In genomic region chr11:57917974-57918373, GRCm38 (mm10) we compare ENCODE assay signal across 14 mouse cellular contexts.
DNase-seq lines count a peak whose midpoint lies in the region; ATAC-seq and TF ChIP-seq lines count a peak whose summit lies in the region.
"Had no signal": no experiment of that assay in that cellular context is flagged by ENCODE, and none has a peak within 500 bp of the region (broad histone marks: within the 10 kb centered on the region; RNA-seq: fewer than 3 reads in every experiment).

No protein-coding gene starts in this region.

- no peak overlapping the region for H3K4me2 ChIP-seq in lung, embryonic 14.5 days
- H3K4me2 ChIP-seq in midbrain, embryonic 13.5 days (replicated peaks): no peak overlapping the region
- H3K4me2 ChIP-seq: kidney, embryonic 15.5 days had no signal

- no peak overlapping the region for H3K9ac ChIP-seq in lung, embryonic 14.5 days
- H3K9ac ChIP-seq in ES-E14 (ENCODE audit: insufficient read depth, low read depth, low read length, poor library complexity, severe bottlenecking): no peak overlapping the region
- no peak overlapping the region for H3K9ac ChIP-seq in midbrain, embryonic 13.5 days (replicated peaks)
- H3K9ac ChIP-seq: kidney, embryonic 15.5 days had no signal

- H3ac ChIP-seq in C2C12 (ENCODE audit: control insufficient read depth, insufficient read length, low read depth): no peak overlapping the region

- TF ChIP-seq CTCF in lung, embryonic 14.5 days (IDR thresholded peaks at IDR 0.05; ENCODE audit: low read depth): peak; percentile 36
- TF ChIP-seq CTCF in C2C12 (IDR thresholded peaks at IDR 0.05; ENCODE audit: control insufficient read depth, insufficient read depth, insufficient read length): no peak

- no peak overlapping the region for H3K27ac ChIP-seq in lung, embryonic 14.5 days (ENCODE audit: low read depth)
- 0 out of 2 replicates have a peak overlapping the region, but pooled peaks have one; percentile 37 for H3K27ac ChIP-seq in ES-E14 (ENCODE audit: insufficient read depth, low read depth, low read length, poor library complexity, severe bottlenecking)
- no peak overlapping the region for H3K27ac ChIP-seq in midbrain, embryonic 13.5 days
- H3K27ac ChIP-seq: kidney, embryonic 15.5 days had no signal

- no peaks in the 10 kb centered on the region for H3K36me3 ChIP-seq in lung, embryonic 14.5 days (ENCODE audit: insufficient read depth)
- no peaks in the 10 kb centered on the region for H3K36me3 ChIP-seq in C2C12 (ENCODE audit: control insufficient read depth, insufficient read depth)
- H3K36me3 ChIP-seq in ES-E14 (ENCODE audit: control insufficient read depth, insufficient read depth, low read length, poor library complexity, severe bottlenecking): no peaks in the 10 kb centered on the region
- H3K36me3 ChIP-seq in midbrain, embryonic 13.5 days: no peaks in the 10 kb centered on the region
- H3K36me3 ChIP-seq: kidney, embryonic 15.5 days had no signal

- no peaks in the 10 kb centered on the region for H3K9me3 ChIP-seq in lung, embryonic 14.5 days (ENCODE audit: low read depth, low read length)
- no peaks in the 10 kb centered on the region for H3K9me3 ChIP-seq in ES-E14 (ENCODE audit: control insufficient read depth, insufficient read depth, low read depth, low read length)
- H3K9me3 ChIP-seq in midbrain, embryonic 13.5 days: no peaks in the 10 kb centered on the region
- H3K9me3 ChIP-seq: kidney, embryonic 15.5 days had no signal

- 68% methylated on average over 5 of the region's 5 CpGs for WGBS in lung, embryonic 14.5 days
- 71% methylated on average over 5 of the region's 5 CpGs for WGBS in midbrain, embryonic 13.5 days

- H3K4me3 ChIP-seq in lung, embryonic 14.5 days (ENCODE audit: low read depth, low read length): no peak overlapping the region
- H3K4me3 ChIP-seq in C2C12 (ENCODE audit: insufficient read depth, poor library complexity, severe bottlenecking) (no peak overlapping the region), ES-E14 (ENCODE audit: insufficient read depth in 1 of 2, low read depth in 1 of 2, low read length in 2 of 2, poor library complexity in 1 of 2, severe bottlenecking in 1 of 2) (no peak overlapping the region)
- no peak overlapping the region for H3K4me3 ChIP-seq in midbrain, embryonic 13.5 days (replicated peaks)
- H3K4me3 ChIP-seq: kidney, embryonic 15.5 days had no signal

- peak; percentile 44 for DNase-seq in lung, embryonic 14.5 days
- DNase-seq in lung, adult 18-20 months: no peak
- DNase-seq in ES-E14 (ENCODE audit: low read depth, low spot score): peak; percentile 42
- DNase-seq in embryo, embryonic 10.5 days (ENCODE audit: low spot score): peak; percentile 40
- DNase-seq in urinary bladder, adult 2 months (ENCODE audit: low spot score): no peak
- DNase-seq: adrenal gland, adult 8-10 months; cerebellum, postnatal 14 days; heart, postnatal 36 days; layer of hippocampus, adult 9-11 months; liver had no signal

- in situ Hi-C loops in ES-E14 (cut with MboI; ENCODE audit: low sequenced_read_pairs in 2 of 2, unreplicated experiment in 2 of 2): loop anchor here in 1 of 2 experiments (10.0 kb wide), 1 partner anchor 93 kb away; no protein-coding TSS in a partner anchor

- ATAC-seq in lung, embryonic 14.5 days (ENCODE audit: insufficient read depth): no peak
- no peak for ATAC-seq in midbrain, embryonic 13.5 days
- ATAC-seq: forebrain, embryonic 14.5 days had no signal

- peaks cover 5% of the 10 kb centered on the region; the same call in 1 of the 2 replicates for H3K4me1 ChIP-seq in lung, embryonic 14.5 days (ENCODE audit: insufficient read depth)
- H3K4me1 ChIP-seq in ES-E14 (ENCODE audit: control insufficient read depth in 2 of 2, insufficient read depth in 2 of 2, low read length in 2 of 2, poor library complexity in 1 of 2): peaks cover 0 to 16% of the 10 kb centered on the region in 2 experiments; a peak in 1 of 4 replicates
- no peaks in the 10 kb centered on the region for H3K4me1 ChIP-seq in midbrain, embryonic 13.5 days (replicated peaks)

- no peaks in the 10 kb centered on the region for H3K79me3 ChIP-seq in C2C12 (ENCODE audit: low read depth)

- H3K27me3 ChIP-seq in lung, embryonic 14.5 days (ENCODE audit: insufficient read depth, low read length): no peaks in the 10 kb centered on the region
- H3K27me3 ChIP-seq in C2C12 (ENCODE audit: control insufficient read depth, insufficient read depth, insufficient read length): no peaks in the 10 kb centered on the region
- H3K27me3 ChIP-seq in midbrain, embryonic 13.5 days: no peaks in the 10 kb centered on the region
- H3K27me3 ChIP-seq: kidney, embryonic 15.5 days had no signal

- no peaks in the 10 kb centered on the region for H3K79me2 ChIP-seq in C2C12 (ENCODE audit: control insufficient read depth, insufficient read depth)

TF ChIP-seq in C2C12, 6 proteins besides CTCF, POLR2A, EP300 and RAD21:
- TF ChIP-seq CEBPB (IDR thresholded peaks at IDR 0.05; ENCODE audit: low read depth): no peak
- TF ChIP-seq FOSL1 (IDR thresholded peaks at IDR 0.05; ENCODE audit: insufficient read depth, low read length, poor library complexity, severe bottlenecking): peak; percentile 8

TF ChIP-seq in ES-E14, 5 proteins besides CTCF, POLR2A, EP300 and RAD21:
- TF ChIP-seq ZC3H11A (IDR thresholded peaks at IDR 0.05; ENCODE audit: borderline replicate concordance, low read depth, low read length): 0 out of 2 replicates have a peak, but pooled peaks have one; percentile 20
- TF ChIP-seq HCFC1 (IDR thresholded peaks at IDR 0.05; ENCODE audit: borderline replicate concordance, insufficient read depth, low read length): no peak
- TF ChIP-seq CHD2 (IDR thresholded peaks at IDR 0.05; ENCODE audit: low read depth, low read length): no peak
- peak; percentile 47; the same call in 1 of the 2 replicates for TF ChIP-seq MAFK (IDR thresholded peaks at IDR 0.05; ENCODE audit: insufficient read depth, low read depth, low read length)
- TF ChIP-seq ZNF384 (IDR thresholded peaks at IDR 0.05; ENCODE audit: low read depth, low read length): no peak

Comparison
In these comparisons a context has a peak if more than half of its experiments do, and no peak if none do; other contexts are left out.
1. DNase-seq: peak in lung, embryonic 14.5 days (single experiment), ES-E14 (single experiment) and embryo, embryonic 10.5 days (single experiment); none in lung, adult 18-20 months (0 of 2) and urinary bladder, adult 2 months (single experiment).